Mouse (Mus musculus): ENCODE measurements around the gene Rapgef4. TPM values are rescaled to one million over a fixed set of nuclear protein-coding genes. Genes with fewer than 3 reads are reported as not detected.
A peak's percentile ranks its signal among the peaks of the same experiment; 100 is the strongest.

The Rapgef4 gene
- polyA plus RNA-seq, 1 experiment, result 9.2 TPM

- WGBS, result 9% methylated on average over 8 of the region's 8 CpGs
- peak; percentile 85 for DNase-seq
- 0 out of 2 replicates have a peak, but pooled peaks have one; percentile 46 for TF ChIP-seq POLR2A (IDR thresholded peaks at IDR 0.05; ENCODE audit: control insufficient read depth, extremely low read depth, insufficient read depth, low read length, poor library complexity)
- TF ChIP-seq CTCF (IDR thresholded peaks at IDR 0.05; ENCODE audit: borderline replicate concordance, control insufficient read depth, extremely low read depth, insufficient read depth, low read length, poor library complexity), result no peak
- H3K4me1 ChIP-seq (replicated peaks; ENCODE audit: control insufficient read depth, insufficient read depth, low read length), result peaks cover 33% of the 10 kb centered on the region
- no peak overlapping the region for H3K4me3 ChIP-seq (ENCODE audit: control insufficient read depth, insufficient read depth, low read length)
- H3K27me3 ChIP-seq (ENCODE audit: control insufficient read depth, insufficient read depth, low read length), result no peaks in the 10 kb centered on the region
- peak overlapping the region; percentile 92 for H3K27ac ChIP-seq (ENCODE audit: control insufficient read depth, insufficient read depth, low read length)
- no peaks in the 10 kb centered on the region for H3K36me3 ChIP-seq (ENCODE audit: control insufficient read depth, insufficient read depth, low read length)
These were observed 189.5 kb downstream of the Rapgef4 start for GRCm38 (mm10) chr2:72170546-72170945.

DNA sequence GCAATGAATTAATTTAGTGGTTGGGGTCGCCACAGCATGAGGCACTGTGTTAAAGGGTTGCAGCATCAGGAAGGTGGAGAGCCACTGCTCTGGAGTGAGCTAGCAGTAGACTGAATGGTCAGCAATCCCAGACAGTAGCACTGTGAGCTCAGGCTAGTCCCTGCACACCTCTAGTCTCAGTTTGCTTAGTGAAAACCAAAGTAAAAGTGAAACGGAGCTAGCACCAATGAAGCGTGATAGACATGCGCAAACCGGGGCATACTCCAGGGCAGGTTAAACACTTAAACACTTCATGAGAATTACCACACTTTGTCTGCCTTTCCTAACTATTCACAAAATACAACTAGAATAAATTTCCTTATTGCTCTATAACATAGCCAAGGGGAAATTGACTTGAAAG is 190.2 kb downstream of the Rapgef4 start:
- H3K27ac ChIP-seq (ENCODE audit: control insufficient read depth, insufficient read depth, low read length), result peak overlapping the region; percentile 79
- no peaks in the 10 kb centered on the region for H3K36me3 ChIP-seq (ENCODE audit: control insufficient read depth, insufficient read depth, low read length)
- no peak for TF ChIP-seq POLR2A (IDR thresholded peaks at IDR 0.05; ENCODE audit: control insufficient read depth, extremely low read depth, insufficient read depth, low read length, poor library complexity)
- TF ChIP-seq CTCF (IDR thresholded peaks at IDR 0.05; ENCODE audit: borderline replicate concordance, control insufficient read depth, extremely low read depth, insufficient read depth, low read length, poor library complexity), result no peak
- 42% methylated on average over 5 of the region's 5 CpGs for WGBS
- H3K4me3 ChIP-seq (ENCODE audit: control insufficient read depth, insufficient read depth, low read length), result no peak overlapping the region
- DNase-seq, result no peak
- H3K4me1 ChIP-seq (replicated peaks; ENCODE audit: control insufficient read depth, insufficient read depth, low read length), result peaks cover 33% of the 10 kb centered on the region
- no peaks in the 10 kb centered on the region for H3K27me3 ChIP-seq (ENCODE audit: control insufficient read depth, insufficient read depth, low read length)

DNA sequence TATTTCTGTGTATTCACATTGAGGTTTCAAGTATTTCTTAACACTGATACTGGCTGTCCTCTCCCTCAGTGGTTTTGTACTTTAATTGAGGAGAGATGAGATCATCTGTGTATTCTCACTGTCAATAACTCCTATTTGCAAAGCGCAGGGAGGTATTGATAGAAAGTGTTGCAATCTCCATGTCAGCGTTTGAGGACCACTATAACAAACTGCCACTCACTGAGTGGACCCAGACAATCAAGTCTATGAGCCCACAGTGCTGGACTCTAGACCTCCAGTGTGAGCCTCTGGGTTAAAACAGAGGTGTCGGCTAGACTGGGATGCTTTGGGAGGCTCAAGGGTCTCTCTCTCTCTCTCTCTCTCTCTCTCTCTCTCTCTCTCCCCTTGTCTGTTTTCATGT is 192.0 kb downstream of the Rapgef4 start:
- 98% methylated on average over 3 of the region's 3 CpGs for WGBS
- no peak for TF ChIP-seq POLR2A (IDR thresholded peaks at IDR 0.05; ENCODE audit: control insufficient read depth, extremely low read depth, insufficient read depth, low read length, poor library complexity)
- TF ChIP-seq CTCF (IDR thresholded peaks at IDR 0.05; ENCODE audit: borderline replicate concordance, control insufficient read depth, extremely low read depth, insufficient read depth, low read length, poor library complexity), result no peak

DNA sequence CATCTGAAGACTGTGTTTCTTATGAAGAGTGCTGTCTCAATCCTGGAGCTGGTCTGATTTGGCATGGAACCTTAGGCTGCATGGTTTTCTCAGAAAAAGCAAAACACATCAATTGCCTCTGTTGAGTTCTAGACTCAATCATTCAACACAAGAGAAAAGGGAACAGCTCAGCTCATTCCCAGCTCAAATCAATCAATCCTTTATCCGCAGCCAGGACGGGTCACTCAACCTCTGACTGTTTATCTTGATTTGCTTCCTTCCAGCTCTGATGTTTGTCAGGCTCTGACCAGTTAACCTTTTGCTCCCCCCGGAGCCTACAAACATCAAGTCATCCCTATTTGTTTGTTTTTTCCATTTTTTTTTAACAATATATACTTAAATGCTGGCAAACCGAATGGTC is 192.8 kb downstream of the Rapgef4 start:
- H3K36me3 ChIP-seq (ENCODE audit: control insufficient read depth, insufficient read depth, low read length), result no peaks in the 10 kb centered on the region
- 96% methylated on average over 4 of the region's 4 CpGs for WGBS
- no peak overlapping the region for H3K4me3 ChIP-seq (ENCODE audit: control insufficient read depth, insufficient read depth, low read length)
- H3K27ac ChIP-seq (ENCODE audit: control insufficient read depth, insufficient read depth, low read length), result no peak overlapping the region
- no peak for DNase-seq
- no peaks in the 10 kb centered on the region for H3K27me3 ChIP-seq (ENCODE audit: control insufficient read depth, insufficient read depth, low read length)
- peaks cover 25% of the 10 kb centered on the region for H3K4me1 ChIP-seq (replicated peaks; ENCODE audit: control insufficient read depth, insufficient read depth, low read length)
- TF ChIP-seq POLR2A (IDR thresholded peaks at IDR 0.05; ENCODE audit: control insufficient read depth, extremely low read depth, insufficient read depth, low read length, poor library complexity), result no peak
- TF ChIP-seq CTCF (IDR thresholded peaks at IDR 0.05; ENCODE audit: borderline replicate concordance, control insufficient read depth, extremely low read depth, insufficient read depth, low read length, poor library complexity), result no peak

More for the DNA sequence above, 192.0 kb downstream of the Rapgef4 start:
- H3K27me3 ChIP-seq (ENCODE audit: control insufficient read depth, insufficient read depth, low read length), result no peaks in the 10 kb centered on the region
- peaks cover 28% of the 10 kb centered on the region for H3K4me1 ChIP-seq (replicated peaks; ENCODE audit: control insufficient read depth, insufficient read depth, low read length)
- H3K4me3 ChIP-seq (ENCODE audit: control insufficient read depth, insufficient read depth, low read length), result no peak overlapping the region
- H3K27ac ChIP-seq (ENCODE audit: control insufficient read depth, insufficient read depth, low read length), result no peak overlapping the region
- no peak for DNase-seq
- H3K36me3 ChIP-seq (ENCODE audit: control insufficient read depth, insufficient read depth, low read length), result no peaks in the 10 kb centered on the region

DNA sequence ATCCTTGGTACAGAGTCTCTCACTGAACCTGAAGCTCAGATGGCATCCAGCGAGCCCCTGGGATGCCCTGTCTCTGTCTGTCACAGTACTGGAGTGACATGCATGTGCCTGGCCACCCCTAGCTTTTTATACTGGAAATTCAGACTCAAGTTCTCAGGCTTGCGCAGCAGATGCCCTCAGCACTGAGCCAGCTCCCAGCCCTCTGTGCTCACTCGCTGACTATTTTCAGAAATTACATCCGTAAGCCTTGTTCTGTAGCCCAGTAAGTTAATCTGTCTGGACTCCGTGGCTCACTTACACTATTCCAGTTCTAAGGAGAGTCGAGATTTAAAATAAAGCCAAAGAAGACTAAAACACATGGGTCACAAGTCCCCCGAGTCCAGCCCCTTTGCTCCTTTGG is 194.5 kb downstream of the Rapgef4 start:
- no peak overlapping the region for H3K27ac ChIP-seq (ENCODE audit: control insufficient read depth, insufficient read depth, low read length)
- WGBS, result 93% methylated on average over 7 of the region's 7 CpGs
- TF ChIP-seq POLR2A (IDR thresholded peaks at IDR 0.05; ENCODE audit: control insufficient read depth, extremely low read depth, insufficient read depth, low read length, poor library complexity) (no peak), CTCF (IDR thresholded peaks at IDR 0.05; ENCODE audit: borderline replicate concordance, control insufficient read depth, extremely low read depth, insufficient read depth, low read length, poor library complexity) (no peak)
- DNase-seq, result no peak
- H3K27me3 ChIP-seq (ENCODE audit: control insufficient read depth, insufficient read depth, low read length), result no peaks in the 10 kb centered on the region
- H3K4me3 ChIP-seq (ENCODE audit: control insufficient read depth, insufficient read depth, low read length), result no peak overlapping the region
- H3K4me1 ChIP-seq (replicated peaks; ENCODE audit: control insufficient read depth, insufficient read depth, low read length), result peaks cover 14% of the 10 kb centered on the region
- no peaks in the 10 kb centered on the region; the same call in 1 of the 2 replicates for H3K36me3 ChIP-seq (ENCODE audit: control insufficient read depth, insufficient read depth, low read length)

DNA sequence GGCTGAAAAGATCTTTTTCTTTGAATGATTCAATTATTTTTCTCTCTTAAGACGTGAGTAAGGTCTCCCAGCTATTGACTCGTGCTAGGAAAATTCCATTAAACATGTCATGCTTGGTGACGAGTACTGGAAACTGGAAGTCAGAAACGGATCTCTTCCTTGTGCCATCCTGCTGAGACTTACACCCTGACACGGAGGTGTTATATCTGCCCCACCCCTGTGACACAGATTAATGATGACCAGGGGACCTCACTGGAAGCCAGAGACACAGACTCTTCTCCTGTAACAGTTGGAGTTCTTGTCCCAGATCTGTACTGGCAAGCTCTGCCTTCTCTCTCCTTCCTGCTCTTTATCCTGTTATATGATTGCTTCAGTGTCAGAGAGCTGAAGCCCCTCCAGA is 194.9 kb downstream of the Rapgef4 start:
- DNase-seq, result no peak
- WGBS, result 91% methylated on average over 5 of the region's 5 CpGs
- Histone ChIP-seq H3K4me1 (replicated peaks; ENCODE audit: control insufficient read depth, insufficient read depth, low read length) (peaks cover 11% of the 10 kb centered on the region), H3K27ac (ENCODE audit: control insufficient read depth, insufficient read depth, low read length) (no peak overlapping the region), H3K27me3 (ENCODE audit: control insufficient read depth, insufficient read depth, low read length) (no peaks in the 10 kb centered on the region), H3K4me3 (ENCODE audit: control insufficient read depth, insufficient read depth, low read length) (no peak overlapping the region), H3K36me3 (ENCODE audit: control insufficient read depth, insufficient read depth, low read length) (no peaks in the 10 kb centered on the region; the same call in 1 of the 2 replicates)
- no peak for TF ChIP-seq POLR2A (IDR thresholded peaks at IDR 0.05; ENCODE audit: control insufficient read depth, extremely low read depth, insufficient read depth, low read length, poor library complexity)
- TF ChIP-seq CTCF (IDR thresholded peaks at IDR 0.05; ENCODE audit: borderline replicate concordance, control insufficient read depth, extremely low read depth, insufficient read depth, low read length, poor library complexity), result no peak

Data from thymus, adult 2 months (tissue).